Mouse (Mus musculus): ENCODE measurements around the gene Glud1.

GRCm38 (mm10) chr14:34373581-34373980 lies 63.1 kb downstream of the Glud1 start:
- TF ChIP-seq MYC (IDR thresholded peaks at IDR 0.05; ENCODE audit: low read depth, low read length) (no peak), POLR2A (IDR thresholded peaks at IDR 0.05; ENCODE audit: low read depth, low read length) (no peak), TBP (conservative IDR thresholded peaks at IDR 0.05; ENCODE audit: low read depth, low read length) (no peak), NRF1 (IDR thresholded peaks at IDR 0.05; ENCODE audit: low read depth, low read length) (no peak), CTCF (conservative IDR thresholded peaks at IDR 0.05 in 1 of 2, IDR thresholded peaks at IDR 0.05 in 1 of 2; ENCODE audit: low read depth in 2 of 2, low read length in 2 of 2) (no peak), POLR2AphosphoS2 (IDR thresholded peaks at IDR 0.05; ENCODE audit: low read depth, low read length) (no peak), EP300 (IDR thresholded peaks at IDR 0.05; ENCODE audit: low read length) (no peak), MAX (IDR thresholded peaks at IDR 0.05; ENCODE audit: low read length) (no peak)
